Mouse (Mus musculus) cerebellum, adult 2 months (tissue): ENCODE results near the gene Zswim8.

ENCODE experiments used
- CTCF ChIP-seq: fragments of 200-500 bp; IDR thresholded peaks from 2 replicates; pipeline ENCODE4 v1.5.1; 2011; ENCODE audit warnings: low read depth, mild to moderate bottlenecking, control low read depth, low read length, moderate library complexity, borderline replicate concordance; ENCODE audit not compliant: insufficient read depth
- POLR2A ChIP-seq: fragments of 200-500 bp; IDR thresholded peaks from 2 replicates; pipeline ENCODE4 v1.6.1; 2011; ENCODE audit warnings: low read length, control low read depth, borderline replicate concordance; ENCODE audit not compliant: insufficient read depth

- TF ChIP-seq CTCF (no peak), POLR2A (no peak)
These were observed 61.2 kb downstream of the Zswim8 start for GRCm38 (mm10) chr14:20768581-20768980.
